In the genomic region with DNA sequence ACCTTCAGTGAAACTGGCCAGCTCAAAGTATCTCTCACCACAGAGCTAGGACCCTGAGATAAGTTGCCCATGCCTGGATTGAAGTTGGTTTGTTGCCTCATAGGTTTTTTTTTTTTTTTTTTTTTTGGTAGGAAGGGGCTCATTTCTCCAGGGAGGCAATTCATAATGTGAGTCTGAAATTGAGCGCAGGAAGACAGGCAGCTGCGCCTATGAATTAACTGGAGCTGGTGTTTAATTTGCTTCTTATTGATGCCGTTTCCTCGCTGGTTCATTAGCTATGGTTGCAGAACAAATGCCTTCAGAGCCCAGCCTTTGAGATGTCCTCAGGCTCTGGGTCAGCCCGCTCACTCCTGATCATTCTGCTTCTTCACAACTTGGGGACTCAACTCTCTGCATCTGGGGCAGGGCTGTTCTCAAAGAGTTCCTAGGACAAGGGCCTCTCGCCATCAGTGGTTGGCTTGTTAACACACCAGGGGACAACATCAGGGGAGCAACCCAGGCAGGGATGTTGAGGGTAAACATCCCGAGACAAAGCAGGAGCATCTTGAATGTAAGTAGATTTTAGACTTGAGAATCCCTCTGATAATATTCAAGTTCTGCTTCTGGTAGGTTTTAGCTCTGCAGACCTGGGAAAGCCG, we compare ENCODE assay signal across 14 mouse cellular contexts.
"Had no signal": no experiment of that assay in that cellular context is flagged by ENCODE, and none has a peak within 500 bp of the region (broad histone marks: within the 10 kb centered on the region; RNA-seq: fewer than 3 reads in every experiment).

No protein-coding gene starts in this region.

- H3K36me3 ChIP-seq: kidney, embryonic 15.5 days; limb, embryonic 15.5 days; liver, embryonic 12.5 days; midbrain, embryonic 12.5 days; neural tube, embryonic 13.5 days had no signal

- H3K9me3 ChIP-seq: kidney, embryonic 15.5 days; limb, embryonic 15.5 days; liver, embryonic 12.5 days; midbrain, embryonic 12.5 days; neural tube, embryonic 13.5 days had no signal

- H3K27me3 ChIP-seq: kidney, embryonic 15.5 days; limb, embryonic 15.5 days; liver, embryonic 12.5 days; midbrain, embryonic 12.5 days; neural tube, embryonic 13.5 days had no signal

- H3K4me2 ChIP-seq: kidney, embryonic 15.5 days; limb, embryonic 15.5 days; liver, embryonic 12.5 days; lung, embryonic 14.5 days; midbrain, embryonic 12.5 days; neural tube, embryonic 13.5 days had no signal

- H3K4me1 ChIP-seq: kidney, embryonic 15.5 days; limb, embryonic 15.5 days; liver, embryonic 12.5 days had no signal

- H3K9ac ChIP-seq: kidney, embryonic 15.5 days; limb, embryonic 15.5 days; liver, embryonic 12.5 days; lung, embryonic 14.5 days; midbrain, embryonic 12.5 days; neural tube, embryonic 13.5 days had no signal

- H3K4me3 ChIP-seq: kidney, embryonic 15.5 days; limb, embryonic 15.5 days; liver, embryonic 12.5 days; midbrain, embryonic 12.5 days; neural tube, embryonic 13.5 days had no signal

- ATAC-seq: liver, embryonic 12.5 days had no signal

- DNase-seq: kidney, adult 2 months; kidney, postnatal 25 days; layer of hippocampus, postnatal 36 days; lung, embryonic 14.5 days; lung, postnatal 10 days; lung, postnatal 4 days; right cerebral cortex, adult 18-20 months; right cerebral cortex, postnatal 25 days; thymus, postnatal 36 days had no signal

- H3K27ac ChIP-seq: kidney, embryonic 15.5 days; limb, embryonic 15.5 days; liver, embryonic 12.5 days; midbrain, embryonic 12.5 days; neural tube, embryonic 13.5 days had no signal
